Mouse (Mus musculus) ovary, postnatal 10 days (tissue): Measurements from ENCODE around the gene Tubal3.

Experiments used
- DNase-seq: peaks from one replicate; pipeline ENCODE4 v3.0.0; 2022; ENCODE audit warnings: low spot score

Tubal3 gene

GRCm38 (mm10) chr13:3924483-3924882 lies 6.4 kb downstream of the Tubal3 start:
- no peak for DNase-seq

DNA sequence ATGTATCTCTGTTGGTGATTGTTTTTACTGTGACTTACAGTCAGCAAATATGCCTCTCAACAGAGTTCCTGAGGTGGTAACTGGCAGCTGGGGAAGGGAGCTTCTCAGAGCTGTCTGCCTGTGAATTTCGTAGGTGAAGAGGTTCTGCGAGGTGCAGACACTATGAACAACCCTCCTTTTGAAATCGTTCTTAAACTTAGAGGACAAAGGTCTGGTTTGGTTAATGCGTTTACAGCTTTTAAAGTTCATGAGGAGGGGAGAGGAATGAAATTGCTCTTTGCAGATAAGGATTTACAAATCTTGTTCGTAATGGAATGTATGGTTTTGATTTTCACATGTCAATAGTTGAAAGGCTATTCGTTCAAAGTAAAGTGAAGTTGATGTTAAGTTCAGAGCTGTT lies 7.6 kb downstream of the Tubal3 start:
- no peak for DNase-seq

DNA sequence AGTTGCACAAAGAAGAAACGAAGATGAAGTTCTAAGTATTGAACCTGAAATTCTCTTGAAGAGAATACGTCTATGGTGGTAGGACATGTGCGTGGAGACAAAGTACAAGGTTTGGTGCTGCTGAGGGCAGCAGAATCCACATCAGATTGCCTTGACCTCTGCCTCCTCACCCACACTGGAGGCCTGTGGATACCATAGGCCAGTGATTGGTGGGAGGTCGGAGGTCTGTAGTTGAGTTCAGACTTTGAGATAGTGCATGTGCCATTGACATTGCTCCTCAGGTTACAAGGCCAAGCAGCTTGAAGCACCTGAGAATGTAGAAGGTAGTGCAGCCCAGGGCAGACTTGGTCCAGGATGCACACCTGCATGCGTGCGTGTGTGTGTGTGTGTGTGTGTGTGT lies 8.0 kb downstream of the Tubal3 start:
- no peak for DNase-seq

- DNase-seq: no peak
These were observed 26.6 kb downstream of the Tubal3 start for GRCm38 (mm10) chr13:3944699-3945098.

DNA sequence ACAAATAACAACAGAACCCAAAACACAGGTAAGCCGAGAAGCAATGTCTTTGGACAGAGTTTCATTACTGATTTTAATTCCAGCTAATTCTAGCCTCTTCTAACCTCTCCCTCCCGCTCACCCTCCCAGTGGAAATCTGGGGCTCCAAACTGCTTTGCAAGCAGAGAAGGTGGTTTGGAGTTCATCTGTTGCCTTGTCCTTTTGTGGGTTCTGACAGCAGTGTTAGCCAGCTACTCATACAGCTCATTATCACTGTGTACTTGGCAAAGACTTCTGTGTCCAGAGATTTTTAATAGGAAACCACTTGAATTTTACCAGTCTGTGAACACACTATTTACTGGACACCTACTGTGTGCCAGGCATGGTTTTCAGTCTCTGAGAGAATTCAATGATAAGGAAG lies 27.2 kb downstream of the Tubal3 start, which contains the start of gene Ucn3:
TSS of gene Ucn3 (minus strand) at position 101 of the 400 bp plus-strand sequence.
- no peak for DNase-seq

DNA sequence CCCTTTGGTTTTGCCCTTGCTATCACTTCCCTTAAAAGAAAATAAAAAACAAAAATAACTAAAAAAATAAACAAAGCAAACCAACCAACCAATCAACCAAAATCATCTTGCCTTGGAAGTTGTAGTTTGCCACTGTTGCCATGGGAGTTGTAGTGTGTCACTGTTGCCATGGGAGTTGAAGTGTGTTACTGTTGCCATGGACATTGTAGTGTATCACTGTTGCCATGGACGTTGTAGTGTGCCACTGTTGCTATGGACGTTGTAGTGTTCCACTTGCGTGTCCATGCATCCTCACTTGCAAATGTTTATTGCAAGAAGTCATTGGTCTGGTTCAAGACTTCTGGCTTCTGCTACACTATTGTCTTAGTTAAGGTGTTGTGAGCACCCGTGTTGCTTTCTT lies 29.2 kb downstream of the Tubal3 start:
- DNase-seq: no peak

- no peak for DNase-seq
These were observed 31.4 kb downstream of the Tubal3 start for GRCm38 (mm10) chr13:3949477-3949876.

DNA sequence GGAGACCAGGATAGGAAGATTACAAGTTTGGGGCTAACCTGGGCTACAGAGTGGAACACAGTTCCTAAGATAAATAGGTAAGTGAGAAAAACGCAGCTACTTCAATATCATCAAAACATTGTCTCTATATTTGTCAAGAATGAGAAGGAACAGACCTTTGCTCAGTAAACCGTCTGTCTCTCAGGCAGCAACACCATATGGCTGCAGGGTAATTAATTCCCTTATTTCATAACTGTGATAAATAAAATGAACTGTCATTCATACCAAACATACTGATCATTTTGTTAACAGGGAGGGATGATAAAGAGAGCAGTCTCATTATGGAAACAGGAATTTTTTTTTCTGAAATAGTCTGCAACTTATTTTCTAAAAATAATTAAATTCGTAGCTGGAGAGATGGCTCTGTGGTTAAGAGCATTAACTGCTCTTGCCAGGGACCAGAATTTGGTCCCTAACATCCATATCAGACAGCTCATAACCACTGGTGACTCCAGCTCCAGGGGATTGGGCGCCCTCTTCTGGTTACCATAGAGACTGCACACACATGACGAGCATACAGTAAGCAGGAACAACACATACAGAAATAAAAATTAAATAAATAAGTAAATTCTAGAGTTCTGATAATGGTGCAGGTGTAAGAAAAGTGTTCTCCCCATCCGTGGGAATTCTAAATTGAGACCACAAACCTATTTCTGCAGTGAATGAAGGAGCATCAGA lies 33.3 kb downstream of the Tubal3 start:
- no peak for DNase-seq

DNA sequence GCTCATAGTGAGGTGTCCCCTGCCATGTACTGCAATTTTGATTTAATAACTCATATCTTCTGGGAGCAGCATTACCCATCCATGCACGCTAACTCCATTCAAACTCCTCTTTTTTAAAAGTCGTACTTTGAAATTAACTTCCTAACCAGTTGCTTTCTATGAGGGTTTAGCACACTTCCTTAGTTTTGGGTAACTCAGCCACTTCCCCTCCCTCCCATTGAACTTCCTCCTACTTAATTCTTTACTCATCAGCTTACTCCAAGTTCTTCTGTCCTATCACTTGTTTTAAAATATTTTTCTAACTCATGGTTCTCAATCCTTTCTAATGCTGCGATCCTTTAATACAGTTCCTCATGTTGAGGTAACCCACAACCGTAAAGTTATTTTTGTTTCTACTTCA lies 50.8 kb downstream of the Tubal3 start:
- no peak for DNase-seq
